Mouse (Mus musculus) liver, postnatal 0 days (tissue): ENCODE data around the gene Stag1.

Source experiments
- CTCF ChIP-seq: sonication (generic); IDR thresholded peaks from 2 replicates; pipeline ENCODE4 v1.5.1; 2016; ENCODE audit warnings: antibody characterized with exemption, low read depth
- EP300 ChIP-seq: IDR thresholded peaks from 2 replicates; pipeline ENCODE4 v1.6.1; 2016; ENCODE audit warnings: antibody characterized with exemption, low read depth, mild to moderate bottlenecking

DNA sequence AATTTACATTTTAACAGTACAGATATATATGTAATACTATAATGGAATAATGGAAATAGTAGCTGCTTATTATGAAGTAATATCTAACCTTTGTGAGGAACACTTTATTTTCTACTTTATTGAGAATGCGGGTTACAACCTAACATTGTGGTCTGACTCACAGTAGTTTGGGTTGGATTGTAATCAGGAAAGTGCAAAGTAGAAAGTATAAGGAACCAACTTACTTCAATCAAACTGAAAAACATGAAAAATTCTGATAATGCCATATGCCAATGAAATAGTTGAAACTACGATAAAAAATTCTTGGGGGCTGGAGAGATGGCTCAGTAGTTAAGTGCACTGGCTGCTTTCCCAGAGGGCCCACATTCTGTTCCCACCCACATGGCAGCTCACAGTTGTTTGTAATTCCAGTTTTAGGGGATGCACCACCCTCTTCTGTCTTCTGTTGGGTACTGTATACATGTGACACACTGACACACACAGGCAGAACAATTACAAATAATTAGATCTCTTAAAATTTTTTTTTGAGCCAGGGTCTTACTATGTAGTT is 50.3 kb downstream of the Stag1 start:
- TF ChIP-seq EP300 (no peak), CTCF (no peak)
